Mouse (Mus musculus): ENCODE data around the gene Snapc4. TPM values are rescaled to one million over a fixed set of nuclear protein-coding genes. Genes with fewer than 3 reads are reported as not detected.
A peak's percentile ranks its signal among the peaks of the same experiment; 100 is the strongest.

The Snapc4 gene
- polyA plus RNA-seq, 1 experiment: 15.8 TPM

GRCm38 (mm10) chr2:26408515-26409356 lies 28.3 kb upstream of the Snapc4 start, which contains the start of gene Inpp5e:
Gene Inpp5e (minus strand): TSS chr2:26409203.
- Histone ChIP-seq H3K27me3 (replicated peaks) (no peaks in the 10 kb centered on the region), H3K4me1 (peaks cover 62% of the 10 kb centered on the region), H3K4me3 (replicated peaks) (peak within 1 kb of the TSS; percentile 98), H3K9me3 (no peaks in the 10 kb centered on the region), H3K36me3 (replicated peaks; ENCODE audit: low read length) (peaks cover 78% of the 10 kb centered on the region)
- TF ChIP-seq GATA1 (IDR thresholded peaks at IDR 0.05; ENCODE audit: borderline replicate concordance, low read length) (no peak), FLI1 (IDR thresholded peaks at IDR 0.05; ENCODE audit: low read length) (no peak)

GRCm38 (mm10) chr2:26403306-26403705 lies 22.9 kb upstream of the Snapc4 start:
- no peaks in the 10 kb centered on the region for H3K9me3 ChIP-seq
- peaks cover 63% of the 10 kb centered on the region for H3K4me1 ChIP-seq
- H3K36me3 ChIP-seq (replicated peaks; ENCODE audit: low read length): peaks cover 89% of the 10 kb centered on the region
- H3K27me3 ChIP-seq (replicated peaks): no peaks in the 10 kb centered on the region
- H3K4me3 ChIP-seq (replicated peaks): no peak overlapping the region
- TF ChIP-seq FLI1 (IDR thresholded peaks at IDR 0.05; ENCODE audit: low read length) (no peak), GATA1 (IDR thresholded peaks at IDR 0.05; ENCODE audit: borderline replicate concordance, low read length) (no peak)

DNA sequence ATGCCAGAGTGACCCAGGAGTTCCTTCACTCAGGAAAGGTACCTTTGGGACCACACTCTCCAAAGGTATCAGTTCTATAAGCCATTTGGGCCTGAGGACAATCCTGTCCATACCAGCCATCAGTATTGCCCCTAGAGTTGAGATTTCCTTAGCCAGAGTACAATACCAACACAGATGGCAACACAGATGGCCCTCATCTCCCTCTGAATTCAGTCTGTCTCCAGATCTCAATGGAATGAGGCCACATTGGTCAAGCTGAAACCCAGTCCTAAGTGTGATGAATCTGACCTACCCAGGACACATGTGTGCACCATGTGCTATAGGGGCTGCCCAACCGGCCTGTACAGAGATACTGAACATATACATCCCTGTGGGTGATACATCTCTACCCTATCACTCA lies 21.8 kb upstream of the Snapc4 start:
- Histone ChIP-seq H3K4me1 (peaks cover 53% of the 10 kb centered on the region), H3K36me3 (replicated peaks; ENCODE audit: low read length) (peaks cover 91% of the 10 kb centered on the region), H3K9me3 (no peaks in the 10 kb centered on the region), H3K4me3 (replicated peaks) (no peak overlapping the region), H3K27me3 (replicated peaks) (no peaks in the 10 kb centered on the region)
- TF ChIP-seq FLI1 (IDR thresholded peaks at IDR 0.05; ENCODE audit: low read length) (no peak), GATA1 (IDR thresholded peaks at IDR 0.05; ENCODE audit: borderline replicate concordance, low read length) (no peak)

DNA sequence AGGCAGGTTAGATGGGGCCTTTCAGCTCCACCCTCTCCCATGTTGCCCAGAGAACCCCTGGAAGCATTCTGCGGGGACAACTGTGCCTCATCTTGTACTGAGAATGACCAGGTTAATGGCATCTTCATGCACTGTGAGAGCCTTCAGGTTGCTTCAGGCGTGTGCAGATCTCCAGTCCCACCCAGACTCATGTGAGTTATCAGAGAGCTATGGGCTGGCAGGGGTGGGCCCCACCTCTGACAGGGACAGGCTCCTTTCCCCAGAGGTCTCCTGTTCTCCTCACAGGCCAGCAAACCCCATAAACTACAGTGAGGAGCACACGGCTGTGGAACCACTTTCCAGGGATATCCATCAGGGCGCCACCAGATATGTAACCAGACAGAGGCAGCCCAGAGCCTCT lies 20.6 kb upstream of the Snapc4 start:
- Histone ChIP-seq H3K9me3 (no peaks in the 10 kb centered on the region), H3K27me3 (replicated peaks) (no peaks in the 10 kb centered on the region), H3K4me3 (replicated peaks) (no peak overlapping the region), H3K36me3 (replicated peaks; ENCODE audit: low read length) (peaks cover 92% of the 10 kb centered on the region), H3K4me1 (peaks cover 40% of the 10 kb centered on the region)
- no peak for TF ChIP-seq FLI1 (IDR thresholded peaks at IDR 0.05; ENCODE audit: low read length)
- TF ChIP-seq GATA1 (IDR thresholded peaks at IDR 0.05; ENCODE audit: borderline replicate concordance, low read length): no peak

DNA sequence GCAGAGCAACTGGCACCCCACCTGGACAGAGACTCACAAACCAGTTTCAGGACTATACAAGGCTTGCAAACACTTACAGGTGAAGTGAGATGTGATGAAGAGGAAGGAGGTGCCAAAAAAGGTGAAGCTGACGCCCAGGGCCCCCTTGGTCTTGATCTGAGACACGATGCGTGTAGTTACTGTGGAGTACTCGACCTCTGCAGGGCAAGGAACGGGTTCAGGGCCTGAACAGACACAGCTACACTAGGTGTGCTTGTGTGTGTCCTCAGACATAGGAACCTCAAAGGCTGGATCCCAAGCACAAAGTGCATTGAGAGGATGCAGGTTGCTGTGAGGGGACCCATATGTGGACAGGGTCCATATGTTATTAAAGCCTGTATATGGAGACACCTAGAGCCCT lies 19.8 kb upstream of the Snapc4 start:
- Histone ChIP-seq H3K27me3 (replicated peaks) (no peaks in the 10 kb centered on the region), H3K4me1 (peaks cover 33% of the 10 kb centered on the region), H3K9me3 (no peaks in the 10 kb centered on the region), H3K36me3 (replicated peaks; ENCODE audit: low read length) (peaks cover 92% of the 10 kb centered on the region), H3K4me3 (replicated peaks) (no peak overlapping the region)
- TF ChIP-seq FLI1 (IDR thresholded peaks at IDR 0.05; ENCODE audit: low read length): no peak
- no peak for TF ChIP-seq GATA1 (IDR thresholded peaks at IDR 0.05; ENCODE audit: borderline replicate concordance, low read length)

DNA sequence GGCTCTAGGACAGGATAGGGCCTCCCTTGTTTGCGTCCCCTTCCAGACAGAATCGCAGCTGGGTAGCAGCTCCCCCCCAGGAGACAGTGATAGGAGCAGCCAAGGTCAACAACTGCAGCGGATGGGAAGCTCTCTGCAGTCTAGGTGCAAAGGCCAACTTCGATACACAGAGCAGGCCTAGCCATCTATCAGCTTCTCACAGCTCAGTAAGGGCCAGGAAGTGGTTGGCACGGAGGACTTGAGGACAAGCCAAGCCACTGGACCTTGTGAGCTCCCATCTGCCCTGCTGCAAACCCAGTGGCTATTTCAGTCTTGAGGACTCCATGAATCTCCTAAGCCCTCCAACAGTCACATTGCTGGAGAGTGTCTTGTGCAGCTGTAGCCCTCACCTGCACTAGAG lies 19.2 kb upstream of the Snapc4 start:
- no peaks in the 10 kb centered on the region for H3K9me3 ChIP-seq
- no peak overlapping the region for H3K4me3 ChIP-seq (replicated peaks)
- TF ChIP-seq GATA1 (IDR thresholded peaks at IDR 0.05; ENCODE audit: borderline replicate concordance, low read length) (no peak), FLI1 (IDR thresholded peaks at IDR 0.05; ENCODE audit: low read length) (no peak)
- H3K4me1 ChIP-seq: peaks cover 26% of the 10 kb centered on the region
- H3K36me3 ChIP-seq (replicated peaks; ENCODE audit: low read length): peaks cover 92% of the 10 kb centered on the region
- no peaks in the 10 kb centered on the region for H3K27me3 ChIP-seq (replicated peaks)

GRCm38 (mm10) chr2:26398978-26399377 lies 18.5 kb upstream of the Snapc4 start:
- H3K27me3 ChIP-seq (replicated peaks): no peaks in the 10 kb centered on the region
- peaks cover 97% of the 10 kb centered on the region for H3K36me3 ChIP-seq (replicated peaks; ENCODE audit: low read length)
- TF ChIP-seq FLI1 (IDR thresholded peaks at IDR 0.05; ENCODE audit: low read length) (no peak), GATA1 (IDR thresholded peaks at IDR 0.05; ENCODE audit: borderline replicate concordance, low read length) (no peak)
- no peak overlapping the region for H3K4me3 ChIP-seq (replicated peaks)
- H3K4me1 ChIP-seq: peaks cover 24% of the 10 kb centered on the region
- no peaks in the 10 kb centered on the region for H3K9me3 ChIP-seq

- H3K27me3 ChIP-seq (replicated peaks): no peaks in the 10 kb centered on the region
- no peak overlapping the region for H3K4me3 ChIP-seq (replicated peaks)
- H3K9me3 ChIP-seq: no peaks in the 10 kb centered on the region
- peaks cover 59% of the 10 kb centered on the region for H3K4me1 ChIP-seq
- no peak for TF ChIP-seq GATA1 (IDR thresholded peaks at IDR 0.05; ENCODE audit: borderline replicate concordance, low read length)
- TF ChIP-seq FLI1 (IDR thresholded peaks at IDR 0.05; ENCODE audit: low read length): no peak
- H3K36me3 ChIP-seq (replicated peaks; ENCODE audit: low read length): peaks cover 78% of the 10 kb centered on the region
These were observed 11.2 kb upstream of the Snapc4 start for GRCm38 (mm10) chr2:26391617-26392016.

DNA sequence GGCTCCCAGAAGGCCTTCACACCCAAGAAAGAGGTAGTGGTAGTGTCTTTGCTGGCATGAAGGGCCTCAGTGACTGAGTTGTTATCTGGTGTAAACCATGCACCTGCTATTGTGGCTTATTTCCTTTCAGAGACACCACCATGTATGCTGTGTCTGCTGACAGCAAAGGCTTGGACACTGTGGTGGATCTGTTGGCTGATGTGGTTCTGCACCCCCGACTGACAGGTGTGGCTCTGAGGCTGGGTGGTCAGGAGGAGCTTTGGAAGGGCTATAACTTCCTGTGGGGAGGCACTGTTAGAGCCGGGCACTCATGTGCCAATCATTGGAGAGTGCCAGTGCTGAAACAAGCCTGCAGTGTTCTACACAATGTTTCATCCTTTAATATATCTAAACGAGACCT lies 10.5 kb upstream of the Snapc4 start:
- no peak for TF ChIP-seq FLI1 (IDR thresholded peaks at IDR 0.05; ENCODE audit: low read length)
- TF ChIP-seq GATA1 (IDR thresholded peaks at IDR 0.05; ENCODE audit: borderline replicate concordance, low read length): no peak
- peak overlapping the region; percentile 7 for H3K4me3 ChIP-seq (replicated peaks)
- no peaks in the 10 kb centered on the region for H3K27me3 ChIP-seq (replicated peaks)
- peaks cover 78% of the 10 kb centered on the region for H3K36me3 ChIP-seq (replicated peaks; ENCODE audit: low read length)
- no peaks in the 10 kb centered on the region for H3K9me3 ChIP-seq
- H3K4me1 ChIP-seq: peaks cover 60% of the 10 kb centered on the region

DNA sequence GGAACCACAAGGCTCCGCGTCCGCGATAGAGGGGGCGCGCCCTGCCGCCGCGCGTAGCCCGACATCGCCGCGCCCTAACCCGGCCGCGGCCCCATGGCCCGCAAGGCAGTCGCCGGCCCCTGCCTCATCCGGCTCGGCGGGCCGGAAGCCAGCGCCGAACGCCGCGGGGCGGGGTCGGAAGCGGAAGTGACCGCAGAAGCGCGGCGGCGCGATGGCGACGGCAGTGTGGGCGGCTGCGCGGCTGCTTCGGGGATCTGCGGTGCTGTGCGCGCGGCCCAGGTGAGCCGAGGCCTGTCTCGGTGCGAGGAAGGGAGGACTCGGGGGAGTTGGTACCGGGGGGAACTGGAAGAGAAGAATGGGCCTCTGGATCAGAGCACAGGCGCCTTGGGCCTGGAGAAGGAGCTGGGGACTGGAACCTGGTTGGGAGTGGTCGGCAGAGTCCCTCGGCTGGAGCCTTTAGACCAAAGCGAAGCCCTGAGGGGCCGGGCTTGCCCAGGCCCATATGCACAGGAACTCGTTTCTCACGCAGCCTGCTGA lies 8.8 kb upstream of the Snapc4 start, which contains the start of the genes Entr1 and Pmpca:
Entr1 (minus strand) TSS at position 163 of the 537 bp plus-strand sequence.
Pmpca (plus strand) TSS at position 186 of the 537 bp plus-strand sequence.
- Histone ChIP-seq H3K4me3 (replicated peaks) (peak within 1 kb of the TSS; percentile 94), H3K36me3 (replicated peaks; ENCODE audit: low read length) (peaks cover 78% of the 10 kb centered on the region), H3K27me3 (replicated peaks) (no peaks in the 10 kb centered on the region), H3K9me3 (no peaks in the 10 kb centered on the region), H3K4me1 (peaks cover 60% of the 10 kb centered on the region)
- no peak for TF ChIP-seq GATA1 (IDR thresholded peaks at IDR 0.05; ENCODE audit: borderline replicate concordance, low read length)
- TF ChIP-seq FLI1 (IDR thresholded peaks at IDR 0.05; ENCODE audit: low read length): peak; percentile 91

All from megakaryocyte, embryonic 14.5 days (primary cell).